Mouse (Mus musculus) heart, adult 18-20 months (tissue): ENCODE data around the gene Ccdc58. TPM values are rescaled to one million over a fixed set of nuclear protein-coding genes. Genes with fewer than 3 reads are reported as not detected.
A peak's percentile ranks its signal among the peaks of the same experiment; 100 is the strongest.
"Not testable (repeated sequence)": the region's sequence is repeated elsewhere in the genome, so short reads cannot be mapped to it uniquely, and the experiment has no call there.

Source experiments
- DNase-seq, 2 experiments: peaks; one replicate each; pipeline ENCODE4 v3.0.0; 2021 to 2022; ENCODE audit warnings: mixed read lengths in 1 of 2
- long read RNA-seq, 2 experiments: library from polyadenylated mRNA; stranded (forward); transcript quantifications; one replicate each; pipeline ENCODE4 v2.0.0; 2021
- total RNA-seq, 2 experiments: library from RNA; stranded (reverse); gene quantifications; 2 replicates each; pipeline ENCODE4 v1.2.3; 2021

Gene Ccdc58
- total RNA-seq = 10 to 100 TPM; 30.3 to 36.8 TPM
- long read RNA-seq, experiment 1, transcript Ccdc58-203 (5 exons, 1,073 nt) = major isoform, 26 of 36 reads
- long read RNA-seq, experiment 1, partial matches to known transcripts = 6 of 36 reads
- long read RNA-seq, experiment 1, other reads (novel, unspliced or antisense) = 3 of 36 reads
- long read RNA-seq, experiment 2, transcript Ccdc58-203 (5 exons, 1,073 nt) = major isoform, 18 of 25 reads
- long read RNA-seq, experiment 2, partial matches to known transcripts = 4 of 25 reads
- long read RNA-seq, experiment 2, other reads (novel, unspliced or antisense) = 1 of 25 reads

DNA sequence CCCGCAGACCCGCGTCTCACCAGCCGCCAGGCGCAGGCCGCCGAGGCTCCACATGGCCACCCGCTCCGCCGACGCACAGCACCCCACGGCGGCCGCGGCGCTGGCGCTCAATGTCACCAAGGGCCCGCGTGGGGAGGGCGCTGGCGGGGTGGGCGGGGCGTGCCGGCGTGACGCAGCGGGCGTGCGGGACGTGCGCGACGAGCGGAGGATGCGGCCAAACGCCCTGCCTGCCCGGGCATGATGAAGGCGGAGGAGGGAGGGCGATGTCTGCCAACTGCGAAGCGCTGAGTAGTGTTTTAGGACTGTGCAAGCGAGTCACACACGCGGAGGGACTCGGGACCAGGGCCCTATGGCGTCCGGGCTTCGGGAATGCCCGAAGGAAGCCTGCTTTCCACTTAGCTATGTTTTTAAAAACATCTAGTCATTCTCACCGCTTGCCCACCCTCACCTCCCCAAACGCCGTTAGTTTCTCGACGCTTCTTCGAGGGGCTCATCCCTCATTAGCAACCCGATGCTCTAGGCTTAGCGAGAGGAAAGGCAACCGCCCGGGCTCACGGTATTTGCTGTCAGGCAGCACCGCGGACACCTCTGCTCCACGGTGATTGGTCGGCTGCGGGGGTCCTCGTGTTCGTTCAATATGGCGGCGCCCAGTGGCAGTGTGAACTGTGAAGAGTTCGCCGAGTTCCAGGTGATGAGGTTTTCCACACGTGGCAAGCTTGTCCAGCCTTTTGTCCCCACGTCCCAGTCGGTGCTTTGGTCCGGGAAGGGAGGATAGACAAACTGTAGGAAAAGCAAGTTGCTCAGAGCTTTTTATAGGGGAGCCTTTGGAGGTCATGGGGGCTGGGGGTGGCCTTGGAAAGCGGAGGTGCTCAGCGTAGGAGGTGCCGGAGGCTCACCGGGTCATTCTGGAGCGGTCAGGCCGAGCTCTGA, at the start of gene Ccdc58, which contains the start of gene Fam162a:
Gene Ccdc58 (plus strand): TSS at position 236 of the 930 bp plus-strand sequence.
Gene Fam162a (minus strand): TSS at position 145 of the 930 bp plus-strand sequence.
- peak; percentile 93 to 96 for DNase-seq

DNA sequence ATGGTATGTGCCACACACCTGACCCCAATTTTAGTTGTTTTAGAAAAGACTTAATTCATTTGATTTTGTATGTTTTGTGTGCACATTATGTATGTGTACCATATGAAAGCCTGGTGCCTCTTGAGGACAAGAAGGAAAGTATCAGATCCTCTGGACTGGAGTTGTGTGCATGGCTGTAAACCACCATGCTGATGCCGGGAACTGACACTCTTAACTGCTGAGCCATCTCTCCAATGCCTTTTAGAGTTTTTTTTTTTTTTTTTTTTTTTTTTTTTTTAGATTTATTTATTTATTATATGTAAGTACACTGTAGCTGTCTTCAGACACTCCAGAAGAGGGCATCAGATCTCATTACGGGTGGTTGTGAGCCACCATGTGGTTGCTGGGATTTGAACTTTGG, 43.4 kb upstream of the Ccdc58 start:
- not testable (repeated sequence) for DNase-seq

DNA sequence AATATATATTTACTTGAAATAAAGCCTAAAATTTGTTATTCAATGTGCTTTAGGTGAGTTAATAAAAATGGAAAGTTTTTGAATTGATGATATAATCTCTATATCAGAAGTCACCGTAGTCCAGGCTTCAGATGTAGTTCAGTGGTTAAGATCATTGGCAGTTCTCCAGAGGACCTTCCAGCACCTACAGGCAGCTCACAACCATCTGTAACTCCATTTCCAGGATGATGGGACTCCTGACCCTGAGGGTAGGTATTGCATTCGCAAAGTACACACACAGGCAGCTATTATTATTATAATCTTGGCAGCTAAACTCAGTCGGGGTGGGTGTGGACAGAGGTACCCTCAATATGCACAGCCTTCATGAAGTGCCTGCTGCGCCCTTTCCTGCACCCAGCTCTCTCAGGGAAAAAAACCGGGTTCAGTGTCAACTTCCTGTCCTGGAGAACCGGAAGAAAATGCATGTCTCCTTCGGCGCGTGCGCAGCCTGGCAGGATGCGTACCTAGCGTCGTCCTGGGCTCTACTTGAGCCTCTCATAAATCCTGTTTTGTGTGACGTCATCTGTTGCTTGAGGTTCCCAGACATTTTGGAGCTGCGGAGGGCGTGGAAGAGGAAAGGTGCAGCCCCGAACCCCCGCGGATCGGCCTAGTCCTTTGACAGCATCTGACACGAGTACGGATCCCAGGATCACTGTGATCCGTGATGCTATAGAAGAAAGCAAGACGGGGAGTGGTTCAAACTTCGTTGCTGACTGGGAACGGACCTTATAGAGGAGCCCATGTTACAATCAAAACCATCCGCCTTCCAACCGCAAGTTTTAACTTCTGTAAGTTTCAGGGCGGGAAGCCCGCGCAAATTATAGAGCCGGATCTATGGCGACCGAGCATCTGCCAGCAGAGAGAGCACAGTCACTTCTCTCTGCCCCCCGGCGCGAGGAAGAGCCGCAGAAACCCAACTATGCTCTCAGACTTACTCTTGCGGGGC, 30.6 kb upstream of the Ccdc58 start, which contains the start of gene Wdr5b:
Gene Wdr5b (plus strand): TSS at position 551 of the 985 bp plus-strand sequence.
- DNase-seq = peak; percentile 94 to 97

DNA sequence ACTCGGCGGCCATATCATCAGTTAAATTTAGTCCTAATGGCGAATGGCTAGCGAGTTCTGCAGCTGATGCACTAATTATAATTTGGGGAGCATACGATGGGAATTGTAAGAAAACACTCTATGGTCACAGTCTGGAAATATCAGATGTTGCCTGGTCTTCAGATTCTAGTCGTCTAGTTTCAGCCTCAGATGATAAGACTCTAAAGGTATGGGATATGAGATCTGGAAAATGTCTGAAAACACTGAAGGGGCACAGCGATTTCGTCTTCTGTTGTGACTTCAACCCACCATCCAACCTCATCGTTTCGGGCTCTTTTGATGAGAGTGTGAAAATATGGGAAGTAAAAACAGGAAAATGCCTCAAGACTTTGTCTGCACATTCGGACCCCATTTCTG, 29.9 kb upstream of the Ccdc58 start:
- DNase-seq = no peak

DNA sequence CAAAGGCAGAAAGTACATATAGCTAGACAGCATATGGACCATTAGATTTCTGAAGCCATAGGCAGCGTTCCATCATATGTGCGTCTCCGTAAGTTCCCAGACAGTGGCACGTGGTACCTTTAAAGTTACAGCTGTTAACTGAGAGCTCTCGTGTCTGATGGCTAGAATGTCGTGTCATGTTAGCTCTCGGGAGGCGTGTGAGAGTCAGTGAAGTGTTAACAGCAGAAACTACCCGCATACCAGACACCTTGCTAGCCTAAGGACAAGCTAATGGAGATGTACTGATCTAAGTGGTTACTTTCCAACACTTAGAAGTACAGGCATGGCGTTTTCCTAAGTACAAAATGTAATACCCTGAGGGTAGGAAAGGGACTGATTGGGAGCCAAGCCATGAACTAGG, 28.4 kb upstream of the Ccdc58 start:
- DNase-seq = no peak

DNA sequence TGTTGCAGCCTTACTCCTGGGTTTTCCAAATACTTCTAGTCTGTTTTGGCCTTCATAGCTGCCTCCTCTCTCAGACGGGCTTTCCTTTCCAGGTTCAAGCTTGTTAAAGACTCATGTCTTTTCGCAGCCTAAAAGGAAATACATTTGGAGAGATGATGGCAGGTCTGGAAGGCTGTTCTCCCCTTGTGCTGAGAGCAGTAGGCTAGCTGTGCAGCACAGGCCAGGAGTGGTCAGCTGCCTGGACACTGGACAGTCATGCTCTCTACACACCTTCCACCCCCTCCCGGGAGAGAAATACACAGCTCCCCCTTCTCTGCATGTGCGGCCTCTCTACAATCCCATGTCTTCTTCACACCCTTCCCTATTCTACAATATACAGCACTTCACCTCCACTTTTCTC, 27.5 kb upstream of the Ccdc58 start:
- DNase-seq = no peak

DNA sequence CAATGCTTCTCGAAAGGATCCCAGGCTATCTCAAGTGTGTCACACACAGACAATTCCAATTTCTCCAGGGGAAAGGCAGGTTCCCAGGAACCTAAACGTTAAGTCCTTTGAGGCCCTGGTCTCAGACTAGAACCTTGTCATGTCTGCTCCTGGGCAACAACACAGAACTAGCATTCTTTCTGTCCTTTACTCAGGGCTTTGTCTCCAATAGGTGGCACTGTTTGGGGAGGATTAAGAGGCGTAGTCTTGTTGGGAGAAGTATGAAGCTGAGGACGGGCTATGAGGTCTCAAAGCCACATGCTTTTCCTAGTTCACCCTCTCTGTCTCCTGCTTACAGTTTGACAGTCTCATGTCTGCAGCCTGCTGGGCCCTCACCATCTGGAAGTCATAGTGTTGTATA, 23.9 kb upstream of the Ccdc58 start:
- DNase-seq = no peak

DNA sequence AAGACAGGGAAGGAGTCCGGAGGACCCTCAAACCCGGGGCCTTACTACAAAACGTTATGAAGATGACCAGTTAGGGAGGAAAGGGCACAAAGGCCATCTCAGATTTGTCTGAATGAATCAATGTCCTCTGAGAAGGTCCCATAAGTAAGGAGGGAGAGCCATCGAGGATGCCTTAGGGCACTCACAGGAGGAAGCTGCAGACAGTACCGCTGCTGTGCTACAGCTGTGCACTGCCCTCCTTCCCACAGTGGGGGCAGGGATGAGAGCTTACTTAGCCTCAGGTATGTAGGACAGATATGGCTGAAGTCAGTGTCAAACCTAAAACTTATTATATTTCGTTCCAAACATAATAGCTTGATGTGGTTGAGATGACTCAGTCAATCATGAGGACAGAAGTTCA, 20.0 kb upstream of the Ccdc58 start:
- no peak for DNase-seq

DNA sequence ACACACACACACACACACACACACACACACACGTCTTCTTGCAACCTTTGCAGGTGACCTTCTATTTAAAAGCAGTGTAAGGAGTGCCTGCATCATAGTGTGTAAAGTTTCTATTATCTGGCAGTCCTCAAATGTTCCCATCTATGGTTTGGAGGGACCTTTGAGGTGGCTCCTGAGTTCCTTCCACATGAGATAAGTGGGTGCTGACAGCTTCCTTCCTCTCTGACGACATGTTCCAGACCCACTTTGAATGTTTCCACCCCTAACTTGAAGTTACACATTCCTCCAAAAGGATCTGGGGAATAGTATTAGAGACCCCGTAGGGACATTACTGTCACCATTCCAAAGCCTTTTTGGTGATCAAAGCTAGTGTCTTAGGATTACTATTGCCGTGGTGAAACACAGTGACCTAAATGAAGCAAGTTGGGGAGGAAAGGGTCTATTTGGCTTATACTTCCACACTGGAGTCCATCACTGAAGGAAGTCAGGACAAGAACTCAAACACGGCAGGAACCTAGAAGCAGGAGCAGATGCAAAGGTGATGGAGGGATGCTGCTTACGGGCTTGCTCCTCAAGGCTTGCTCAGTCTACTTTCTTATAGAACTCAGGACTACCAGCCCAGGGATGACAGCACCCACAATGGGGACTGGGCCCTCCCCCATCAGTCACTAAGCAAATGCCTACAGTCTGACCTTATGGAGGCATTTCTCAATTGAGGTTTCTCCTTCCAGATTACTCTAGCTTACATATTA, 17.8 kb upstream of the Ccdc58 start:
- peak; percentile 50 to 72 for DNase-seq

DNA sequence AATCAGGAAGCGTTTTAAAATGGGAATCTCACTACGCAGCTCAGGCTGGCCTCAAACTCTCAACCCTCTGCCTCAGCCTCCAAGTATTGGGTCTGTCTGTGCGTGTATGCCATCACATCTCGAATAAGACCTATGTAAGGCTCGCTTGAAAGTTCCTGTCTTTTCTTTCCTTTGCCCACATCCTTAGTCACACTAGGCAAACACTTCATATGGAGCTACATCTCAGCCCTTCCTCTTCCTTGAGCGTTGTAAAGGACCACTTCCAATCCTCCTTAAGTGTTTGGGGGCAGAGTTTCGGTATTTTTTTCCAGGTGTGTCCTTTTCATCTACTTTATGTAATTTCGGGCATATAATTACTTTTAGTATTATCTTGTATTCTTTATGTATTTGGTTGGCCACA, 16.6 kb upstream of the Ccdc58 start:
- DNase-seq = no peak

DNA sequence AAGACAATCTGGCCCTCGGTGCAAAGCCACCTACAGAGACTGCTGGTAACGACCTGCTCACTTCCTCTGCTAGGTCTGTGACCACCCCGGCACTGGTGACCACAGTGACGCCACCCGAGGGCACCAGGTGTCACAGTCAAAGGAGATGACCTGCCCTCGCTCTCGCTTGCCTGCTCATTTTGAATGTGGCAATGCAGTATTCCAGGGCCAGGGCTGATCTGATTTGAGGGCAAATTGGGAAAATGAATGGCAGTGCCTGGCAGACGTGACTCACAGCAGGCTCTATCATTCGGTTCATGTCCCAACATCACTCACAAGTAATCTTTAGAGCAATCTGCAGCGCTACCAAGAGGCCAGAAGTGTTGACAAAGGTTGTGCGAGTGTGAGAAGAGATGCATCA, 15.1 kb upstream of the Ccdc58 start:
- DNase-seq = no peak

DNA sequence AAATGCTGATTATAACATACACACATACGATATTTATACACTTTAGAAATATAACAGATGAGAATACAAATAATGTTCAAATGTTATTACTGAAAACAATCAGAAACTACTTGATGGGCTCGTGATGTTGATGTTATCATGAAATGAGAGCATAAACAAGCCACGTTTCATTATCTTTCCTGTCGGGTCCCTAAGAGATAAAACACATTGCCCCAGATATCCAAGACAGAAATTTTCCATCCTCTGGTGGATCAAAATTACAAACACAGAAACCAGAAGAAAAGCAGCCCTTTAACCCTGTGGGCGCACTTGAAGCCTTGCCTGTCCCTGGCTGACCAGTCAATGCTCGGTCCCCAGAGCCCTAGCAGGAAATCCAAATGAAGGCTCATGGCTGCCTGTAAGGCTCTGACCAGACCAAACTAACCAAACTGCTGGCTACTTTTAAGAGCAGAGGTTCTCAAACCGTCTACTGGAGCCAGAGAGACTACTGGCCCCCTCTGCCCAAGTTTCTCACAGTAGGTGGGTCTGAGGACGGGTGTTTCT, 13.5 kb upstream of the Ccdc58 start:
- peak in 1 of 2 experiments; percentile 57 for DNase-seq

DNA sequence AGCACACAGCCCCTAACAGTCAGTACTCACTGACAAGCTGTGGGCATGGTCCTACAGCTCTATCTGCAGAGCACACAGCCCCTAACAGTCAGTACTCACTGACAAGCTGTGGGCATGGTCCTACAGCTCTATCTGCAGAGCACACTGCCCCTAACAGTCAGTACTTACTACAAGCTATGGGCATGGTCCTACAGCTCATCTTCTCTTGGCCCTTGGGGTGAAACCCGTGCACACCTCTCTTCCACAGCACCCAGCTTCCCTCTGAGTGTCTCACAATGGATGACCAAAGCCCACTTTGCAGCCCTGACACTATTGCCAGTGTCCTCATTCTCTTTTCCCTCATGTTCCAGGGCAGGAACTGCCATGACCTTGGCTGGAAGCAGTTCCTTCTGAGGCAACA, 9.0 kb upstream of the Ccdc58 start:
- DNase-seq = not testable (repeated sequence)

DNA sequence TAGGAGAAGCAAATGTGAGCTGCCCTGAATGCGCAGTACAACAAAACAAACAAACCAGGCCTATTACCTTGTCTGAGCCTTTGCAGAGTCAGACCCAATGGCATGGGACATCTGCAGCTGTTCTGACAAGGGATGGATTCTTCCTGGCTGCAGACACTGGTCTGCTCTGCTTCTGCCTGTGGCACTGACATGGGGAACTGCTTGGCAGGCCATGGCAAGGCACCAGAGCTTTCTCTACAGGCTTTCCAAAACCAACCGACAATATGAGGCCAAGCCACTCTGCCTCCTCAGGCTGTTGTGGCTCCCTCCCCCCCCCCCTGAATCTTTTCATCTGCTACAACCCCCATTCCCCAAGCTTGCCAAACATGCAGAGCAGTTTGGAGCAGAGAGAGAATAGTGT, 8.2 kb upstream of the Ccdc58 start:
- DNase-seq = no peak

DNA sequence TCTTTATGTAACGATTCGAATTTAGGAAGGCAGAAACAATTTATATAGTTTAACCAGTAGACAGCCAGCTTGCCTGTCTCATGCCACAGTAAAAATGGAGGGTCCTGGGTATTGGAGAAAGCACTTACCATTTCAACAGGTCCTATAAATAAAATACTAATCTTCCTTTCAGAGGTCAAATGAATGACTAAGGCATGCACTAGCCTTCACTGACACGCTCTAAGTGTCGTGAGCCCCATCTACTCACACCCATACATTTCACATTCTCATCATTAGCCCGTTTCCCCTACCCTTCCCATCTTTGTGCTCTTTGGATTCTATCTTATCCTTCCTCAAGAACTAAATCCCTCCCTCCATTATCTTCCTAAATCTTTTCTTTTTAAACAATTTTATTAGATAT, 6.6 kb upstream of the Ccdc58 start:
- DNase-seq = no peak

DNA sequence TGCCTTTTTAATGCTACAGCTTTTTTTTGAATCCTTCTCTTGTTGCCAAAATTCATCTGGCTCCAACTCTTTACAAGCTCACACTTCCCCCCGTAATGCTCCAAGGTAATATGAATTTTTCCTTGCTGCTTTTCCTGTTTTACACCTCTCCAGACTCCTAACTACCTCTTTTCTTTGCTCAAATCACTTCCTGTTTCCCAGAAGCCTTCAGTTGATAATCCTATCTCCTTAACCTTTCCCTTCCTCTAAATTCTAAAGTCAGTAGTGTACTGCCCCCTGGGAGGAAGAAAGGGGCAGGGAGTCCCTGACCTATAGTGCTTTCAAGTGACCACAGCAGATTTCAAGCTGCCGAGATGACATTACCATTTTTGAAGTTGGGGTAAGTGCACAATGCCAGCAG, 3.8 kb upstream of the Ccdc58 start:
- DNase-seq = peak in 1 of 2 experiments; percentile 18

DNA sequence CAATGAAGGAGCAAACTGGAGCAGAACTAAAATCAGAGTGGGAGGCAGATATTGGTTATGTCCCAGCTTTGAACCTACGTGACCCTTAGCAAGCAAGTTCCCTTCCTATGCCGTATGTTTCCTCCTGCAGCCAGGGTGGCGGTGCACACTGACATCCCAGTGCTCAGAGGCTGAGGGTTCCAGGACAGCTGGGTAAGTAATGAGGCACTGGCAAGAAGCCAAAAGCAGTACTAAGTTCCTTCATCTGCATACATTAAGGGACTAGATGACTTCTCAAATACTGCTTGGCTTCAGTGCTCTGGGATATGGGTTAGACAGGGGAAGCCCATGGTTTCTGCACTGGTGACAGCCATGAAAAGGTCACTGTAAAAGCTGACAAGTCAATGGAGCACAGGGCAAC, 3.1 kb upstream of the Ccdc58 start:
- no peak for DNase-seq

DNA sequence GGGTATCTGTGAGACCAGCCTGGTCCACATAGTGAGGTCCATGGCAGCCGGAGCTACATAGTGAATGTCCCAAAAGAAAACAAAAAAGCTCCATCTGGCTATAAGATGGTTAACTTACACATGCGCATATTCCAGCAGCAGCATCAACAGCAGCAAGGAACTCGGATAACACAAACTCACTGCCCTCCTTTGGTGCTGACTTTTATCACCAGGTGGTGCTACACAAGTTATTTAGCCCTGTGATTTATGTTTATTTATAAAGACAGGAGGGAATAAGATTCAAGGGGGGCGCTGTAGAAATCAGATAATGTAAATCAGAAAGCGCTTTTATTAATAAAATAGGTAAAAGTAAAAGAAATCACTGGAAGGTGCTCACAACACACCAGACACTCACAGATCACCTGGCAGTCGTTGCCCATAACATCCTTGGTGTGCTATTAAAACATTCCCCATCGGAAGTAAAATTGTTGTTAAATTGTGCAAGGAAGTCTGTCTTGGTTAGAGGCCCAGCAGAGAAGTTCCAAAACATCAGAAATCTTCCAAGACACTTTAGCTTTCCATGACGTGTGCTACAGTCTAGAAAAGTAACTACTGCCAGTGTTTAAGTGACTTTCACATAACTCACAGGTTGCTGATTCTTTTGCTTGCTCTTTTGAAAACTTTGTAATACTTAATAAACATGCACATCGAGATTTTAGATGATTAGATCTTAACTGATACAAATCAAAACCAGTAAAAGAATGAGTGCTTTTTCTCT, 1.5 kb upstream of the Ccdc58 start:
- DNase-seq = no peak

DNA sequence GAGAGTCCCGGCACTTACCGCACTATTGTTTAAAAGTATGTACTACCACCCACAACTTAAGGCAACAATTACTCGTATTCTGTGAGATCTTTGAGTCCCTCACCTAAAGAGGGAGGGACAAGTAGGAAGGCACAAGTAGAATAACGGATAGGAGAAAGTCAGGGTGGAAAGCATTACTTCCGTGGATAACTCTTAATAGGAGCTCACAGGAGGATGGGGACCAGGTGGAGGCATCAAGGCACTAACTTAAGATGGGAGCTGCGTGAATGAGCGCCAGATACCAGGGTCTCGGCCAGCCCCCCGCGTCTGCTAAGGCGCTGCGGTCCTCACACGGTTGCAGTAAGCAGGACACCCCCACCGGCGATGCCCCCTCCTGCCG, 425 bp upstream of the Ccdc58 start:
- DNase-seq = no peak

DNA sequence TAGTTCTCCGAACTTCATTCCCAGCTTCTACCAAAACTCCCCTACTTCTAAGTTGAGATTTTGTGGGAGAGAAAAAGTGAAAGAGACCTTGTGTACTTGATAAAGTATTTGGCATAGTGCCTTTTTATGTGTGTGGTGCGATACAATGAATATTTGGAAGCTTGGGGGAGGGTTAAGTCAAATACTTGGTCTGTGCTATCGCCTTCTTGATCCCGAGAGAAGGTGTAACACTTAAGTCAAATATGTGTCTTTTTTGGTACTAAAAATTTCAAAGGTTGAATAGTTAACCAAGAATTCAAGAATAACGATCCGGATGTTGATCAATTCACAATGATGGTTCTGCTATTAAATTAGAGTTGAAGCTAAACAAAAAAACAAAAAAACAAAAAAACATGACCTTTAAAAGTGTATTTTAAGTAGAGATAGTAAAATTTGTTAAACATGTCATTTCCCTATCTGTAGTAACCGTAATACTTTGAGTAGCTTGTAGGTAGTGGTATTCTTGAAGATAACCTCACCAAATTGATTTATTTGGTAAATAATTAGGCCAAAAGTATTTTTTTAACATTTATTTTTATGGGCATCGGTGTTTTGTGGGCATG, 1.0 kb downstream of the Ccdc58 start:
- DNase-seq = no peak
